Mouse (Mus musculus) spleen, postnatal 10 days (tissue): Measurements from ENCODE around the gene Wsb1.
"Not testable (repeated sequence)": the region's sequence is repeated elsewhere in the genome, so short reads cannot be mapped to it uniquely, and the experiment has no call there.

ENCODE experiments used
- DNase-seq, 2 experiments: peaks; one replicate each; pipeline ENCODE4 v3.0.0; 2021 to 2022; ENCODE audit warnings: low spot score in 2 of 2

The Wsb1 gene

DNA sequence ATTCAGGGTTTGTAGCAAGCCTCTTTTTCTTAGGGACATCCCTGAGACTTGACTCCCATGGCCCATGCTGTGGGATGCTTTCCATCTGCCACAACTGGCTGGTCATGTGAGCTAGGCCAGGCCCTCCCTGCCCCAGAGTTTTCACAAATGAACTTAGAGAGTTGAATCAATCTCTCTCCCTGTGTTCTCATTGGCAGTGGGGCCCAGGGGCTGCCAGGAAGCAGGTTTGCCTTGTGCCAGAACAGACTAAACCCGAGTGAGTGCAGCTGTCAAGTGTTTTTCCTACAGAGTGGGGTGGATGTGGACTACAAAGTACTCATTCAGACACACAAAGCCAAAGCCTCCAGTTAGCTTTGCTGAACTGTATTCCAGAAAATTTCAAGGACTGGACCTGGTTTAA lies 12.7 kb upstream of the Wsb1 start:
- peak in 1 of 2 experiments; percentile 19 for DNase-seq

DNA sequence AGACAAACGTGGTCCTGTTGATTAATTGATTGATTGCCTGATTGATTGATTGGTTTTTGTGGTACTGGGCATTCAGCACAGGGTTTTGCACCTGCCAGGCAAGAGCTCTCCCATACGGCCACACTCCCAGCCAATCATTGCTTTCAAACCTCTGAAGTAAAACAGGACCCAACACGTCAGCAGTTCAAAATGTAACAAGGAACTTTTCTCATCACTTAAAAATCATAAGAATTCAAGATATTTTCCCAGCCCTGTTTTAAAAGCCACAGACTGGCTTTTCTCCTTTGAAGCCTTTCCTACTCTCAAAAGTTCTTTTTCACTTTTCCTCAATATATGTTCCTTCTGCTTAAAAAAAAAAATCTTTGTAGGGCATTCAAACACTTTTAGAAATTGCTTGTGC lies 9.9 kb upstream of the Wsb1 start:
- DNase-seq = no peak

DNA sequence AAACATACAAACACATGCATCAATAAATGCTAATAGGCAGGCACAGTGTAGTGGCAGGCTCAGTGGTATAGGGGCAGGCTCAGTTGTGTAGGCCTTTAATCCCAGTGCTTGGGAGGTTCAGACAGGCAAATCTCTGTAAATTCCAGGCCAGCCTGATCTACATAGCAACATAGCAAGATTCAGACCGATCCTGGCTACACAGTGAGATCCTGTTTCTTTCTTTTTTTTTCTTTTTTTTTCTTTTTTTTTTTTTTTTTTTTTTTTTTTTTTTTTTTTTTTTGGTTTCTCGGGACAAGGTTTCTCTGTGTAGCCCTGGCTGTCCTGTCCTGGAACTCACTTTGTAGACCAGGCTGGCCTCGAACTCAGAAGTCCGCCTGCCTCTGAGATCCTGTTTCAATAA lies 5.7 kb upstream of the Wsb1 start:
- DNase-seq = not testable (repeated sequence)

DNA sequence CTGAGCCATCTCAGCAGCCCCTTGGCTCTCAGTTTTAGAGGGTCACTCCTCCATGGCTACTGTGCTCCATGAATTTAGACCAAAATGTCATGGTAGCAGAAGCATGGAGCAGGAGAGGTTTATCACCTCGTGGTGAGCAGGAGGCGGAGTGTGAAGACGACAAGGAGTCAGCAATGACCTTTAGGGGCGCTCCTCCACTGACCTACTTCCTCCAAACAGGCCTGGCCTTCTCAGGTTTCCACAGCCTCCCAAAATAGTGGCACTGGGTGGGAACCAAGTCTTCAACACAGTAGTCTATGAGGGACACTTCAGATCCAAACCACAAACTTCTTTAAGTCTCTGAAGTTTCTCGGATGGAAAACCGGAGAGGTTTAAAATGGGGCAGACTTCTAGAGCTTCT lies 4.3 kb upstream of the Wsb1 start:
- DNase-seq = no peak

DNA sequence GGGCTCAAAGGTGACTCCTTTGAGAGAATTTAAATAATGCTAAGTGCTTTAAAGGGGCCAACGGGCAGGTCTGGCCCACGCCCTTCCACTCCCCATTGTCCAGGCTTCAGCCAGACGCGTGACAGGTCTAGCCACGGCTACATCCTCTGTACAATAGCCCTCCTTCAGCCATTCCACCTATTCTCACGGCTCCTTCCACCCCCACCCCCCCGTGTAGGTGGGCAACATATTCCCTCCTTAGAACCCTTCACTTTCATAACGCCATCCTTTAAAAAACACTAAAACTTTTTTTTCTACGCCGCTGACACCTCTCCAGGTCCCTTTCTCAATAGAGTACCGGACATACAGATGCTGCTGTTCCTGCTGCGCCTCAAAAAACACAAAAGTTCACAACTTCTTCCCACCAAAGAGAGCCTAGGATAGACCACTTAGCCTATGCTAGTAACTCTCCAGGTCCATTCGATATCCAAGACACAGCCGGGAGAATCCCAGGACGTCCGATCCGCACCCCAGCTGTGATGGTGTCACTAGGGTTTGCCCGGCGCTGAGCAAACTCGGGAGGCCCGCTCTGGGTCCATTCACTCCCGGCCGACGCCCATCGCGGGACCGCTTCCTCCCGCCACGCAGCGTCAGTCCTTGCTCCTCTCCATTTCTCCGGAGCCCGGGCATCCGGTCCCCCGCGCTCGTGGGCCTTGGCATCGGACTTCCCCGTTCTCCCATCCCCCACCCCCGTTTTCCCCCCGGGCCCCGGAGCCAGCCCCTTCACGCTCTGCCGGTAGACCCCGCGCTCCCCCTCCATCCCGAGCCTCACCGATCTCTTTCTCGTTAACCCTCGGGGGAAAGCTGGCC lies 705 bp downstream of the Wsb1 start:
- DNase-seq = peak; percentile 67 to 76

DNA sequence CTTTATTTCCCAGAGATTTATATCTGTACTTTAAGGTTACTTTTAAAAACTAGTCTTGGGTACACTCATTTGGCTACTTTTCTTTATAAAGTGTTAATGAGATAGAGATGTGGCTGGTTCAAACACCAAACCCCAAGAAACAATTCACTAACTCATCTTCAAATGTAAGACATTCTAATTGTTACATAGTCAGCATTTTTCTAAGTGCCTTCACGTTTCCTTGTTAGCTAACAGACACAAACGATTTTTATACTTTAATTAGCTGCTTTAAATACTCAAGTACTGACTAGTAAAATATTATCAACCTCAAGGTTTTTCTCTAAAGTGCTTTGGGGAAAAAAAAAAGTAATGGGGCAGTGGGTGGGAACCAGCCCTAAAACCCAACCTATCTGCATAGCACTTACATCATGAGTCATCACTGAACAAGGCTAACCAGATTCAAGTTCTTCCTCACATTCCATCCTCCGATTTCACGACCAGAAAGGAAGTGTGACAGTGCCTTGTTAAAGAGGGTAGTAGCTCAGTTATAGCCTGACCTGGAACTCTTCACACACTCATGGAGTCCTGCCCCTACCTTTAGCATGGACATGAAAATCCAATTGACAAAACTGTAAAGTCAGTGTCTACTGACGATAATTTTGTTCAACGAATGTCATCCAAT lies 1.5 kb downstream of the Wsb1 start:
- DNase-seq = no peak

DNA sequence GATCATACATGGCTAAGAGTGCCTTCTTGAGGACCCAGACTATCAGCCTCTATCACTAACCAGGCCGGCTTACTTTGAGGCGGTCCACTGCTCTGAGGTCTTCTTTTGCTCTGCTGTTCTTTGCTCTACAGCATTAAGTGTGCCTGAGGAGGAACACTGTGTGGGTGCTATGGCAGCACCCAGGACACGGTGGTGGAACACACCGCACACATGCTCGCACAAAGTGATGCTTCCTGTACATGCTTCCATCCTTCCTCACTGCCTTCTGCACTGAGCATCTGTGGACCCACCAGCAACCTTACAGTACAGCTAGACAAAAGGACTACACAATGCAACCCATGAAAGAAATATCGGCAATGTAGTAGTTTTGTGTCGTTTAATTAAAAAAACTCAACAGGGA lies 15.4 kb downstream of the Wsb1 start:
- DNase-seq = no peak

DNA sequence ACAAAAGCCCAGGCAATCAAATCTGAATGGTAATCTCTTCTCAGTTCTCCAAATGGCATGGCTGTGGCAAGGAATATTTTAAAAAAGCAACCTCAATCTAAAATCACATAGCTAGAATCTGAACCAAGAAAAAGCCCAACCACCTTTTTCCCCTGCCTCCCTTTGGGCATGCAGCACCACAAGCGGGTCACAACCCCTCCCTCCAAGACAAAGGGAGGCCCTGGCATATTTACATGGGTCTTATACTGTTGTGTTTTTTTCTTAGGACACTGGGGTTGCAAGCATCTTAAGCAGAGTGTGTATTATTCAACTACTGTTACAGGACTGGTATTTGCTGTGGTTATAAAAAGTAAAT lies 16.1 kb downstream of the Wsb1 start:
- DNase-seq = no peak

DNA sequence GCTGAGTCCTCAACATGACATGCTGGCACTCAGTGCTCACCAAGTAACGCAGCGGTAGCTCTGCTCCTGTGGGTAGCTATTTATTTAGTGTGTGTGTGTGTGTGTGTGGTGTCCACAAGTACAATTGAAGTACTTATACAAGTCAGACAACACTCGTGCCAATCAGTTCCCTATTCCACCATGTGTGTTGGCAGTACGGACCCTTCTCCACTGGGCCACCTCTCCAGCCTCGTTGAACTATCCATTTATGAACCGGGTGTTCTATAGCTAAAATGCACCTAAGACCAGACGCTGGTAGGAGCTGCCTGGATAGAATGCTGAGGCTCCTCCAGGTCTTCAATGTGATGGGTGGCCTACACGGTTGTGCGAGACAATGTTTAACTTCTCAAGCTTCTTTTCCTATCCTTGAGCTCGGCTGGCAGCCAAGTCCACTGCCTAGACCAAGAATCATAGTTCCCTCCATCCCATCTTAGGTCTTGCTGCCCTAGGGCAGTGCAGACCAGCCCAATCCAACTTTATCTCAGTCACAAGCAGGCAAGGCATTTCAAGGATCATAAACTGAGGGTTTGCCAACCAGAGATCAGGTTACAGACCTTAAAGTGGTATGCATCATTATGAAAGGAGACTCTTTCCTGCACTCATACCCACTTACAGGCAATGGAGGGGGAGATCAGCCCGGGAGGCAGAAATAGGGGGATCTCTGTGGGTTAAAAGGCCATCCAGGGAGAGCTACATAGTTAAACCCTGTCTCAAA lies 16.6 kb downstream of the Wsb1 start:
- no peak for DNase-seq

DNA sequence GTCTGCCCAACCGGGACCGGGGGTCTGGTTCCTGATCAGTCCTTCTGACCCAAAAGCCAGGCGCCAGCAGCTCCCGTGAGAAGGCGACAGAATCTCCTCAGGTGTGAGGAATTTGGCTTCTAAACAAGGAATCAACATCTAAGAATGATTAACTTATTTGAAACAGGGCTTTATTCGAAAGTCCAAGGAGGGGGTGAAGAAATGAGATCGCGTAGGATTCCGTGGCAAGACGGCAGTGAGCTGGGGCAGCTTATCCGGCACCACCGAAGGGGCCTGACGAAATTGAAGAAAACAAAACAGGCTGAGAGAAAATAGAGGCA lies 24.3 kb downstream of the Wsb1 start:
- DNase-seq = no peak

DNA sequence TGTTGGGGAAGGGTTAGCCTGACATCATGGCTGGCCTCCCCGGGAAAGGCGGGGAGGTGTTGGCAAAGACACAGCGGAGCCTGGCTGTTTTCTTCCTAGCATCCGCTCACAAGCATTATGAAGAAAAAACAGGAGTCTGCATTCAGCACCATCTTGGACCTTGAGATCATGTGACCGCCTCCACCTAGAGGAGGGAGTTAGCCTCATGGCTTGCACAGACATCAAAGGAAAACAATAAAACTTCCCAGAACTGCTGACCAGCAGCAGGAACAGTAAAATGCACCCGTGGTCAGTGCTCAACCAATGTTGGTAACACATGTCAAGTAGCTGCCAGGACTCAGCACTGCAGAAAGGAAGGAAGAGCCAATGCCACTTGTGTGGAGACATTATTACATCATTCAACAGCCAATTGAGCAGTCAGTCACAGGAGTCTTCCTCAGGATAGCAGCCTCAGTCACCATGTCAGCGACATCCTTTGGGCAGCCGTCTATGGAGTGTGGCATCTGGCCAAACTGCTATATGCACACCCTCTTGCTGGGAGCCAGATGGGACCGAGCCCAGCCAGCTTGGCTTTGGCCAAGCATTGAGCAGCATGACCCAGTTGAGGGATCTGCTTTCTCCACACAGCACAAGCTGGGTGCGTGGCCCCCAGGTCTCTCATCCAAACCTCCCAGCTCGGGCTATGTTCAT lies 24.8 kb downstream of the Wsb1 start:
- no peak for DNase-seq

DNA sequence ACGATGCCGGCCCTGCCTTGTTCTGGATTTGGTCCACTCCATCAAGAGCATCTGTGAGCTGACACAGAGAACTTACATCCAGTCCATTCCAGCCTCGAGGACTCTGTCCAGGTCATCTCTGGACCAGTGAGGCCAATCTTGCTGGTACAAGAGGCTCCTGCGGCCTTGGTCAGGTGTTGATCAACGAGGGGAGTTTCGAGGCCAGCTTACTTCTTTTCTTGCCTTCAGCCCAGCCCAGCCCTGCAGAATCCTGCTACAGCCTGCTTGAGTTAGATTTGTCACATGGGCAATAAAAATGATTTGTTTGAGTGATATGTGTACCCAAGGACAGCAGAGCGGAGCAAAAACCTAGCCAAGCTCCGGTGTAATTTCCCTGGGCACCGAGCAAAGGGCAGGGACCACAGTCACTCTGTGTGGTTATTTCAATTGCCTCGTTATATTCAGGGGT lies 25.4 kb downstream of the Wsb1 start:
- DNase-seq = no peak

DNA sequence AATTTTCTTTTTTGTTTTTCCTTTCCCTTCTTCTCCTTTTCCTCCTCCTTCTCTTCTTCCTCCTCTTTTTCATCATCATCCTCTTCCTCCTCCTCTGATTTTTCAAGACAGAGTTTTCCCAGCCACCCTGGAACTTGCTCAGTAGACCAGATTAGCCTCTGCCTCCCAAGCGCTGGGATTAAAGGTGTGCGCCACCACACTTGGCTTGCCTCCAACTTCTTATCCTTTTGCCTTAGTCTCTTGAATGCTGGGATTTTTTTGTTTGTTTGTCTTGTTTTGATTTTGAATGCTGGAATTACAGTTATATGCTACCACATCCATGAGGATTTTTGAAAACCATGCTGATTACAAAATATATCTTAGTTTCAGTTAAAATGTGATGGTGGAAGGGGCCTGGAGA lies 26.4 kb downstream of the Wsb1 start:
- no peak for DNase-seq

DNA sequence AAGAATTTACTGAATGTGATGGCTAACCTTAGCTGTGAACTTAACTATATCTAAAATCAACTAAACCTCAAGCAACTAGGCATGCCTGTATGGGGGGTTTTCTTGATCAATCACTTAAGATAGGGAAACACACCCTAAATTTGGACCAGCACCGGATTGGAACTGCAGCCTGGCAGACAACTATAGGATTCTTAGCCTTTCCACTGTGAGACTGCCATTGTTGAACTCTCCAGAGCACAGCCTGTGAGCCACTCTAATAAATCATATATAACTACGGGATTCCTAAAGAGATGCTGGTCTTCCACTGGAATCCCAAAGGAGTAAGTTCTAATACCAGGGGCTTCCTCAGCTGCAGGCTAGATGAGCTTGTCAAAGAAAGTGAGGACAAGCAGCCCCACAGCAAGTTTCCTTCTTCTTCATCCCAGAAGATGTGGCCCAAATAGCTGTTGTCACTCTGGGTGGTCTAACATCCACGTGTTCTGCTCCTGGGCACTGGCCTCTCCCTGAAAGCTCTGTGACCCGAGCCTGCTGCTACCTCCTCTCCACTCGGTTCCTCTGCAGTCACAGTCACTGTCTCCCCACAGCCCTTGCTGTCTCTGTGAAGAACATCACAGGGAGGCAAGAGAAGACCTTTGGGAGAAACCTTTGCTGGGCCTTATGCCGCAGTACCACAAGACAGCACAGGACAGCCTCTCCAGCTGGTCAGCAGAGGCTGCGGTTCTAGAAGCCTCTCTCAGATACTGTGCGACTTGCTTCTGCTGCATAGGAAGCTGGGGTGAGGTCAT lies 28.9 kb downstream of the Wsb1 start:
- no peak for DNase-seq

DNA sequence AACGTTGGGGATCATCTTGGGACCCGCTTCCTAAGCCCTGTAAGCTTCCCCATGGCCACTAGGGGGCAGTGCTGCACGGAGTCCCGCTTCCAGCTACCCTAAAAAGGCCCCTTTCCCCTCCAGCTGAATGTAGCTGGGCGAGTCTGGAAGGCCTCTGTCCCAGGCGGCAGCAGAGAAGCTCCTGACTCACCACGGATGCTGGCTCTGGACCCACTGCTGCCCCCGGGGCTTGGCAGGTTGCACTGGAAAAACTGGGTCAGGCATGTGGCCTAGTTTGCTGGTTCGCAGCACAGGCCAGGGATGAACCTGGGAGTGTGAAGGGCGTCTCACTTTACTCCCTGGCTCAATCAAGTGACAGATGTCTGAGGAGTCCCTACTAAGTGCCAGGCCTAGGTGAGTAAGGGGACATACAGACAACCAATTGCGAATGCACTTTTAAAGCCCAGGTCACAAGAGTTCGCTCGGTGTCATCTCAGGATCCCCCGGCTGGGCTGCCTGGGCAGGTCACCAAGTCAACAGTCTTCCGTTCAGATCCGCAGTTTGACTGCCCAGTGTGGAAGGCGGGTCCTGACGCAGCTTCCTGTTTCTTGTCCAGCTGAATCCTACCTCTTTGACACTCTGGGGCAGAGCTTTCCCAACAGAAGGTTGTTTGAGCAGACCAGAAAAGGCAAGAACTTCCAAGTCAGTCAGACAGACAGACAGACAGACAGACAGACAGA lies 29.8 kb downstream of the Wsb1 start:
- DNase-seq = peak; percentile 80 to 89

DNA sequence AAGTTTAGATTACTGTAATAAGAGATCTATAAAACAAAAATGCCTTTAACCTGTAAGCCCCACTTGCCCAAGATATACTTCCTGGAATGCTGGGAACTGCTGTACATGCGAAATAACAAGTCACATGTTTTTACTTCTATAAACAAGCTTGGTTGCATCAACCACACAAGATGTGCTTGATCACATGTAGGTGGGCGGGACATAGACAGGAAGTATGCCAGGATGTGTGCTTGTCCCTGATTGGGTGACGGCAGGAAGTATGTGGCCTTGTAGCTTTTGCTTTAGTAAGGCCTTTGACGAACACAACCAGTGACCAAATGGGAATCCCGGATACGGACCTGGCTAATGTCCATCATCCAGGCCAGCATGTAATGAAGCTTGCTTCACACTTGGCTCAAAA lies 31.1 kb downstream of the Wsb1 start:
- peak in 1 of 2 experiments; percentile 60 for DNase-seq

DNA sequence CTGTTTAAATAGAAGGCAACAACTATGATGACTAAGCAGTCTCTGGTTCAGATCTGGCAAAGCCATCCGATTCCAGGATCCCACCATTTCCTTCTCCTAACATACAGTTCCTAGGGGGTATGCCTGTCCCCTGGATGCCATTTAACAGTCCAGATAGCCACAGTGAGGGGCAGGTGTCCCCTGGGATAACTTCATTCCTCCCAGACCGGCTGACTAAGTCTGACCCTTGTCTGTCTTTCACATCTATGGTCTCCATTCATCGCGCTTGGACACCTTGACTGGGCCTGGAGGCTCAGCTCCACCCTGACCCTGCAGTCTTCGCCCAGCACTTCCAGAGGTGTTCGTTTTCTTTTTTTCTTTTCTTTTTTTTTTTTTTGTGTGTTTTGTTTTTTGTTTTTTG lies 31.8 kb downstream of the Wsb1 start:
- DNase-seq = no peak

DNA sequence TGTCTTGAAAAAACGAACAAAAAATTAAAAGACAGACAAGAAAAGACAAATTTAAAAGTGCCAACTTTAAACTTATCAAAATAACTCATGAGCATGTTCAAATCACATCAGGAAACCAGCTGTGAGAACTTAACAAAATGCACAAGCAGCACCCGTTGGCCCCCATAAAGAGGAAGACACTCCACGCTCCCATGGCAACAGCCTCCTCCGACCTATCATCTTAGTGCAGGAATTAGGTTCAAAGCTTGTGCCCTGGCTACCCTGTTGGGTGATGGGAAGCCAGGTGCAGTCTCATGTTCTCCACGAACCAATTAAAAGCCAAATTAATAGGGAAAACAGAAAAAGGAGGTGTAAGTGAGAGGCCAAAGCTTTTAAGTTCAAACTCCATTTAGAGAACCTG lies 32.8 kb downstream of the Wsb1 start:
- no peak for DNase-seq

DNA sequence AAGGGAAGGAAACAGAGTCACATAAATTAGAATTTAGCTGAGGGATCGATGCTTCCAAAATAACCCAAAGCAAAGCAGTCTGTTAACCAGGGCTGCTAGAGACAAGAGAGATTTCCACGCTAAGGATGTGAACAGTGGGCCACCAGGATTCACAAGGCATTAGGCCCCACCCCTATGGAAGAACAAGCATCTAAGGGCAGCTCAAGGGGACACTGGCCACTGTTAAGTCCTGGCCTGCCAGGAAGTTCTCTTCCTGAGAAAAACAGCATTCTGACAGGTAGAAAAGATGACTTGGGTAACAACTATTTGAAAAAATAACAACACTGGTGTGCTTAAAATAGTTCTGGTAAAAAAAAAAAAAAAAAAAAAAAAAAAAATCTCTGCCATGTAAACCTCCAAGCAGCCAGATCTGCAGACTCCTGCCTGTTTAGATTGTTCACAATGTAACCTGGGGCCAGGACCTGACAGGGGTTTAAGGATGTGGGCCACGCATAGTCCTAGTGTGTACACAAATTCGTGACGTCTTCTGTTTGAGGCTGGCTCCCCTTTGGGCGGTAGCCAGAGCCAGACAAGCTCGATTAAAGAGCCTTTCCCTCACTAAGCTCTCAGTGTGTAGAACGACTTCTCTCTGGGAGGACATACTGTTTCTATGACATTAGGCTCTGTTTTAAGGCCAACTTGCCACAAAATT lies 35.4 kb downstream of the Wsb1 start:
- DNase-seq = no peak

DNA sequence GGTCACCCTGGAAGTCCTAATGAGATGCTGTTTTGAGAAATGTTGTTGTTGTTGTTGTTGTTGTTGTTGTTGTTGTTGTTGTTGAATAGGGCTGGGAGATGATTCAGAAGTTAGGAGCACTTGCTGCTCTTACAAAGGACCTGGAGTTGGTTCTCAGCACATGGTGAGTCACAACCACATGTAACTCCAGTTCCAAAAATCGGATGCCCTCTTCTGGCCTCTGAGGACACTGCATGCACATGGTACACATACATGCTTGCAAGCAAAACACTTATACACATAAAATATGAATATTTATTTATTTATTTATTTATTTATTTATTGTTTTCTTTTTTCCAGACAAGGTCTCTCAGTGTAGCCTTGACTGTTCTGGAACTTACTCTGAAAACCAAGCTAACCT lies 36.4 kb downstream of the Wsb1 start:
- no peak for DNase-seq
